Mouse (Mus musculus) neural tube, embryonic 14.5 days (tissue): ENCODE data around the gene H2-Aa. TPM values are rescaled to one million over a fixed set of nuclear protein-coding genes. Genes with fewer than 3 reads are reported as not detected.

Experiments
- ATAC-seq: fragments of 200-750 bp; cut with Nextera tagmentation; 2 replicates; pipeline ENCODE4 v1.8.0; 2017; ENCODE audit warnings: low read depth, mild to moderate bottlenecking, moderate TSS enrichment, moderate library complexity
- H3K27ac ChIP-seq: fragments of 300-500 bp; sonication (generic); 2 replicates; pipeline ENCODE4 v1.5.1; 2014; ENCODE audit warnings: low read depth, mild to moderate bottlenecking, control low read depth, low read length, moderate library complexity, mixed read lengths
- H3K27me3 ChIP-seq: fragments of 300-500 bp; sonication (generic); 2 replicates; pipeline ENCODE4 v1.6.1; 2014; ENCODE audit warnings: low read length; ENCODE audit not compliant: control insufficient read depth, insufficient read depth
- H3K36me3 ChIP-seq: fragments of 300-500 bp; sonication (generic); 2 replicates; pipeline ENCODE4 v1.6.1; 2014; ENCODE audit warnings: low read length, mixed read lengths; ENCODE audit not compliant: control insufficient read depth, insufficient read depth
- H3K4me1 ChIP-seq: fragments of 300-500 bp; sonication (generic); 2 replicates; pipeline ENCODE4 v1.6.1; 2014; ENCODE audit warnings: low read length; ENCODE audit not compliant: control insufficient read depth, insufficient read depth
- H3K4me2 ChIP-seq: fragments of 300-500 bp; sonication (generic); 2 replicates; pipeline ENCODE4 v1.6.1; 2014; ENCODE audit warnings: mild to moderate bottlenecking, low read depth, low read length, control low read depth
- H3K4me3 ChIP-seq: fragments of 300-500 bp; sonication (generic); 2 replicates; pipeline ENCODE4 v1.5.1; 2014; ENCODE audit warnings: low read depth, low read length, control low read depth, mixed read lengths
- H3K9ac ChIP-seq: fragments of 300-500 bp; sonication (generic); replicated peaks from 2 replicates; pipeline ENCODE4 v1.6.1; 2014; ENCODE audit warnings: low read depth, mild to moderate bottlenecking, control low read depth, low read length, mixed read lengths
- H3K9me3 ChIP-seq: fragments of 300-500 bp; sonication (generic); 2 replicates; pipeline ENCODE4 v1.6.1; 2016; ENCODE audit warnings: low read length; ENCODE audit not compliant: control insufficient read depth
- WGBS: fragments of 180-500 bp; shearing (Covaris S2); extraction: QIAGEN DNeasy Blood & Tissue Kit; methylation state at CpG from one replicate; pipeline ENCODE4 v1.1.7; 2014; 5-methylcytosine and 5-hydroxymethylcytosine counted together
- polyA plus RNA-seq: library from polyadenylated mRNA; unstranded; fragments of >200 nt; fragmentation: Nextera tagmentation; extraction: Ambion mirVana; gene quantifications from 2 replicates; pipeline ENCODE4 v1.2.1, GENCODE M21; 2014

H2-Aa gene
- polyA plus RNA-seq, 1 experiment from 2014 or later: 0.24 TPM

- Histone ChIP-seq H3K4me1 (no peaks in the 10 kb centered on the region), H3K27me3 (no peaks in the 10 kb centered on the region), H3K9me3 (no peaks in the 10 kb centered on the region), H3K27ac (no peak overlapping the region), H3K4me3 (no peak overlapping the region), H3K9ac (no peak overlapping the region), H3K36me3 (no peaks in the 10 kb centered on the region), H3K4me2 (no peak overlapping the region)
- ATAC-seq: no peak
- 62% methylated on average over 2 of the region's 2 CpGs for WGBS
These were observed 38.9 kb downstream of the H2-Aa start for GRCm38 (mm10) chr17:34248764-34249163.

- WGBS: 84% methylated on average over 3 of the region's 3 CpGs
- H3K27ac ChIP-seq: no peak overlapping the region
- no peaks in the 10 kb centered on the region for H3K4me1 ChIP-seq
- H3K27me3 ChIP-seq: no peaks in the 10 kb centered on the region
- no peak overlapping the region for H3K4me3 ChIP-seq
- no peaks in the 10 kb centered on the region for H3K36me3 ChIP-seq
- H3K9ac ChIP-seq: no peak overlapping the region
- no peaks in the 10 kb centered on the region for H3K9me3 ChIP-seq
- no peak for ATAC-seq
- H3K4me2 ChIP-seq: no peak overlapping the region
These were observed 40.6 kb downstream of the H2-Aa start for GRCm38 (mm10) chr17:34247047-34247446.

- Histone ChIP-seq H3K4me3 (no peak overlapping the region), H3K9ac (no peak overlapping the region), H3K27me3 (no peaks in the 10 kb centered on the region), H3K4me2 (no peak overlapping the region), H3K27ac (no peak overlapping the region), H3K36me3 (no peaks in the 10 kb centered on the region), H3K9me3 (no peaks in the 10 kb centered on the region), H3K4me1 (no peaks in the 10 kb centered on the region)
- WGBS: 74% methylated on average over 4 of the region's 4 CpGs
- no peak for ATAC-seq
These were observed 43.0 kb downstream of the H2-Aa start for GRCm38 (mm10) chr17:34244656-34245055.

GRCm38 (mm10) chr17:34240916-34241315 is 46.7 kb downstream of the H2-Aa start:
- no peak overlapping the region for H3K27ac ChIP-seq
- ATAC-seq: no peak
- no peaks in the 10 kb centered on the region for H3K9me3 ChIP-seq
- H3K9ac ChIP-seq: no peak overlapping the region
- WGBS: 85% methylated on average over 6 of the region's 6 CpGs
- H3K4me3 ChIP-seq: no peak overlapping the region
- no peak overlapping the region for H3K4me2 ChIP-seq
- no peaks in the 10 kb centered on the region for H3K36me3 ChIP-seq
- H3K4me1 ChIP-seq: no peaks in the 10 kb centered on the region
- no peaks in the 10 kb centered on the region for H3K27me3 ChIP-seq

GRCm38 (mm10) chr17:34240366-34240765 is 47.3 kb downstream of the H2-Aa start:
- H3K27me3 ChIP-seq: no peaks in the 10 kb centered on the region
- no peaks in the 10 kb centered on the region for H3K4me1 ChIP-seq
- no peak overlapping the region for H3K27ac ChIP-seq
- no peaks in the 10 kb centered on the region for H3K9me3 ChIP-seq
- no peaks in the 10 kb centered on the region for H3K36me3 ChIP-seq
- no peak overlapping the region for H3K4me3 ChIP-seq
- ATAC-seq: no peak
- 65% methylated on average over 3 of the region's 3 CpGs for WGBS
- H3K9ac ChIP-seq: no peak overlapping the region
- H3K4me2 ChIP-seq: no peak overlapping the region

- H3K9ac ChIP-seq: no peak overlapping the region
- H3K4me1 ChIP-seq: no peaks in the 10 kb centered on the region
- no peak overlapping the region for H3K27ac ChIP-seq
- H3K36me3 ChIP-seq: no peaks in the 10 kb centered on the region
- WGBS: 73% methylated on average over 10 of the region's 10 CpGs
- no peak for ATAC-seq
- no peaks in the 10 kb centered on the region for H3K9me3 ChIP-seq
- H3K27me3 ChIP-seq: no peaks in the 10 kb centered on the region
- no peak overlapping the region for H3K4me2 ChIP-seq
- no peak overlapping the region for H3K4me3 ChIP-seq
These were observed 48.0 kb downstream of the H2-Aa start for GRCm38 (mm10) chr17:34239601-34240041.

GRCm38 (mm10) chr17:34238706-34239105 is 48.9 kb downstream of the H2-Aa start, which contains the start of gene H2-Ob:
Gene H2-Ob (plus strand): TSS chr17:34238903.
- H3K4me2 ChIP-seq: no peak within 1 kb of the TSS
- H3K9ac ChIP-seq: no peak within 1 kb of the TSS
- H3K9me3 ChIP-seq: no peaks in the 10 kb centered on the region
- H3K36me3 ChIP-seq: no peaks in the 10 kb centered on the region
- no peaks in the 10 kb centered on the region for H3K4me1 ChIP-seq
- no peak within 1 kb of the TSS for H3K27ac ChIP-seq
- 64% methylated on average over 3 of the region's 3 CpGs for WGBS
- H3K4me3 ChIP-seq: no peak within 1 kb of the TSS
- no peak for ATAC-seq
- H3K27me3 ChIP-seq: no peaks in the 10 kb centered on the region

GRCm38 (mm10) chr17:34237741-34238140 is 49.9 kb downstream of the H2-Aa start:
- Histone ChIP-seq H3K4me3 (no peak overlapping the region), H3K4me2 (no peak overlapping the region), H3K9me3 (no peaks in the 10 kb centered on the region), H3K27me3 (no peaks in the 10 kb centered on the region), H3K4me1 (no peaks in the 10 kb centered on the region), H3K9ac (no peak overlapping the region), H3K27ac (no peak overlapping the region), H3K36me3 (no peaks in the 10 kb centered on the region)
- WGBS: 80% methylated on average over 3 of the region's 3 CpGs
- no peak for ATAC-seq

GRCm38 (mm10) chr17:34236691-34237090 is 50.9 kb downstream of the H2-Aa start:
- no peaks in the 10 kb centered on the region for H3K9me3 ChIP-seq
- ATAC-seq: no peak
- no peak overlapping the region for H3K27ac ChIP-seq
- H3K4me3 ChIP-seq: no peak overlapping the region
- no peaks in the 10 kb centered on the region for H3K4me1 ChIP-seq
- H3K36me3 ChIP-seq: no peaks in the 10 kb centered on the region
- no peak overlapping the region for H3K9ac ChIP-seq
- 86% methylated on average over 5 of the region's 5 CpGs for WGBS
- H3K4me2 ChIP-seq: no peak overlapping the region
- no peaks in the 10 kb centered on the region for H3K27me3 ChIP-seq
